ENCODE assay signal across 8 mouse cellular contexts in genomic region chr5:140609511-140610272, GRCm38 (mm10). TPM values are rescaled to one million over a fixed set of nuclear protein-coding genes. Genes with fewer than 3 reads are reported as not detected.
A peak's percentile ranks its signal among the peaks of the same experiment; 100 is the strongest.
DNase-seq lines count a peak whose midpoint lies in the region; ATAC-seq and TF ChIP-seq lines count a peak whose summit lies in the region.

No protein-coding gene starts in this region.

- H3K4me2 ChIP-seq in forebrain, postnatal 0 days (ENCODE audit: low read depth), result peak overlapping the region; percentile 97
- H3K4me2 ChIP-seq in kidney, embryonic 15.5 days, result peak overlapping the region; percentile 92
- H3K4me2 ChIP-seq in lung, embryonic 15.5 days, result peak overlapping the region; percentile 91

- peak overlapping the region; percentile 60 for H3K27ac ChIP-seq in forebrain, postnatal 0 days (ENCODE audit: low read depth, low read length)
- H3K27ac ChIP-seq in kidney, embryonic 15.5 days, result peak overlapping the region; percentile 95
- peak overlapping the region; percentile 99 for H3K27ac ChIP-seq in lung, embryonic 15.5 days

- no peaks in the 10 kb centered on the region for H3K36me3 ChIP-seq in forebrain, postnatal 0 days (ENCODE audit: insufficient read depth)
- peaks cover 26% of the 10 kb centered on the region for H3K36me3 ChIP-seq in kidney, embryonic 15.5 days
- H3K36me3 ChIP-seq in lung, embryonic 15.5 days, result peaks cover 18% of the 10 kb centered on the region

- no peaks in the 10 kb centered on the region for H3K9me3 ChIP-seq in forebrain, postnatal 0 days (ENCODE audit: low read length)
- no peaks in the 10 kb centered on the region for H3K9me3 ChIP-seq in kidney, embryonic 15.5 days (replicated peaks)
- H3K9me3 ChIP-seq in lung, embryonic 15.5 days, result no peaks in the 10 kb centered on the region

- H3K4me3 ChIP-seq in forebrain, postnatal 0 days (ENCODE audit: low read depth, low read length), result peak overlapping the region; percentile 49
- peak overlapping the region; percentile 66 for H3K4me3 ChIP-seq in kidney, embryonic 15.5 days (replicated peaks)
- H3K4me3 ChIP-seq in lung, embryonic 15.5 days, result peak overlapping the region; percentile 68

- H3K9ac ChIP-seq in forebrain, postnatal 0 days, result peak overlapping the region; percentile 51
- peak overlapping the region; percentile 65 for H3K9ac ChIP-seq in kidney, embryonic 15.5 days
- H3K9ac ChIP-seq in lung, embryonic 15.5 days, result peak overlapping the region; percentile 77

- DNase-seq in kidney, adult 18-20 months, result peak; percentile 46
- no peak for DNase-seq in kidney, adult 8-10 months
- DNase-seq in T-cell, adult 2 months (ENCODE audit: low spot score), result peak; percentile 73
- DNase-seq in forebrain, postnatal 0 days, result no peak
- peak; percentile 40 for DNase-seq in skeletal muscle tissue, adult 2 months (ENCODE audit: low read depth, low spot score)
- DNase-seq in gastrocnemius, postnatal 10 days, result no peak

- H3K27me3 ChIP-seq in forebrain, postnatal 0 days (ENCODE audit: insufficient read depth, low read length), result peaks cover 25% of the 10 kb centered on the region
- peaks cover 7% of the 10 kb centered on the region; the same call in 1 of the 2 replicates for H3K27me3 ChIP-seq in kidney, embryonic 15.5 days
- peaks cover 33% of the 10 kb centered on the region for H3K27me3 ChIP-seq in lung, embryonic 15.5 days

- no peak for TF ChIP-seq CTCF in forebrain, postnatal 0 days (IDR thresholded peaks at IDR 0.05; ENCODE audit: low read depth)

- peaks cover 14% of the 10 kb centered on the region for H3K4me1 ChIP-seq in forebrain, postnatal 0 days (ENCODE audit: insufficient read depth)
- peaks cover 80% of the 10 kb centered on the region for H3K4me1 ChIP-seq in kidney, embryonic 15.5 days
- H3K4me1 ChIP-seq in lung, embryonic 15.5 days, result peaks cover 64% of the 10 kb centered on the region

- WGBS in forebrain, postnatal 0 days, result 9% methylated on average over 13 of the region's 13 CpGs
- WGBS in kidney, embryonic 15.5 days, result 19% methylated on average over 13 of the region's 13 CpGs
- 18% methylated on average over 13 of the region's 13 CpGs for WGBS in lung, embryonic 15.5 days

- peak; percentile 37 for ATAC-seq in forebrain, postnatal 0 days
- no peak for ATAC-seq in kidney, embryonic 15.5 days (replicated peaks; ENCODE audit: low FRiP score)
- no peak for ATAC-seq in lung, embryonic 15.5 days (ENCODE audit: borderline replicate concordance, extremely low read depth, low FRiP score, low TSS enrichment)

RNA-seq across cellular contexts. Expression of gene Lfng, which starts 2.6 kb away (rescaled TPM):
- total RNA-seq in forebrain, postnatal 0 days (2014; rRNA removed), result 39.4 and 53.7 TPM in 2 replicates
- polyA plus RNA-seq in forebrain, postnatal 0 days (2015; fragmentation: Nextera tagmentation; extraction: Ambion mirVana), result 19.2 and 23.0 TPM in 2 replicates
- polyA plus RNA-seq in kidney, embryonic 15.5 days (2015; fragmentation: Nextera tagmentation; extraction: Ambion mirVana), result 32.3 and 34.5 TPM in 2 replicates
- polyA plus RNA-seq in lung, embryonic 15.5 days (2015; fragmentation: Nextera tagmentation; extraction: Ambion mirVana), result 22.5 and 27.8 TPM in 2 replicates
- total RNA-seq in gastrocnemius, postnatal 10 days (2021), result 1 to 10 TPM; 7.1 to 9.0 TPM

RNA-seq across cellular contexts. Expression of gene Ttyh3, which starts 39.1 kb away (rescaled TPM):
- total RNA-seq in forebrain, postnatal 0 days (2014; rRNA removed), result 114 and 163 TPM in 2 replicates
- 65.0 and 67.9 TPM in 2 replicates for polyA plus RNA-seq in forebrain, postnatal 0 days (2015; fragmentation: Nextera tagmentation; extraction: Ambion mirVana)
- 32.3 and 39.9 TPM in 2 replicates for polyA plus RNA-seq in kidney, embryonic 15.5 days (2015; fragmentation: Nextera tagmentation; extraction: Ambion mirVana)
- 38.0 and 39.1 TPM in 2 replicates for polyA plus RNA-seq in lung, embryonic 15.5 days (2015; fragmentation: Nextera tagmentation; extraction: Ambion mirVana)
- total RNA-seq in gastrocnemius, postnatal 10 days (2021), result 10 to 100 TPM; 33.4 to 42.5 TPM

RNA-seq across cellular contexts. Expression of gene Grifin, which starts 44.8 kb away (rescaled TPM):
- total RNA-seq in forebrain, postnatal 0 days (2014; rRNA removed), result not detected in 2 replicates
- 0.36 TPM in 1 of 2 replicates, not detected in the other for polyA plus RNA-seq in forebrain, postnatal 0 days (2015; fragmentation: Nextera tagmentation; extraction: Ambion mirVana)
- 0.45 TPM in 1 of 2 replicates, not detected in the other for polyA plus RNA-seq in kidney, embryonic 15.5 days (2015; fragmentation: Nextera tagmentation; extraction: Ambion mirVana)
- 0.28 TPM in 1 of 2 replicates, not detected in the other for polyA plus RNA-seq in lung, embryonic 15.5 days (2015; fragmentation: Nextera tagmentation; extraction: Ambion mirVana)
- not detected for total RNA-seq in gastrocnemius, postnatal 10 days (2021)

Comparison
In these comparisons a context has a peak if more than half of its experiments do, and no peak if none do; other contexts are left out.
1. DNase-seq: peak in kidney, adult 18-20 months (single experiment), T-cell, adult 2 months (single experiment) and skeletal muscle tissue, adult 2 months (single experiment); none in kidney, adult 8-10 months (0 of 2), forebrain, postnatal 0 days (single experiment) and gastrocnemius, postnatal 10 days (single experiment).
2. Peak in every context shown above with its lines, with median percentiles within 50 percentile points of each other: H3K27ac ChIP-seq, H3K4me2 ChIP-seq, H3K4me3 ChIP-seq and H3K9ac ChIP-seq.